Mouse (Mus musculus) bone marrow macrophage, adult 2 months (primary cell): ENCODE data around the gene Kynu.

ENCODE experiments used
- CTCF ChIP-seq: IDR thresholded peaks from 2 replicates; pipeline ENCODE4 v1.5.1; 2012; ENCODE audit warnings: low read depth, mild to moderate bottlenecking, low read length, moderate library complexity
- POLR2A ChIP-seq: IDR thresholded peaks from 2 replicates; pipeline ENCODE4 v1.6.1; 2012; ENCODE audit warnings: mild to moderate bottlenecking, low read depth, low read length, borderline replicate concordance

- TF ChIP-seq CTCF (no peak), POLR2A (no peak)
These were observed 37.0 kb downstream of the Kynu start for GRCm38 (mm10) chr2:43592001-43592704.
